Mouse (Mus musculus): ENCODE results near the gene Otulin.

The Otulin gene

DNA sequence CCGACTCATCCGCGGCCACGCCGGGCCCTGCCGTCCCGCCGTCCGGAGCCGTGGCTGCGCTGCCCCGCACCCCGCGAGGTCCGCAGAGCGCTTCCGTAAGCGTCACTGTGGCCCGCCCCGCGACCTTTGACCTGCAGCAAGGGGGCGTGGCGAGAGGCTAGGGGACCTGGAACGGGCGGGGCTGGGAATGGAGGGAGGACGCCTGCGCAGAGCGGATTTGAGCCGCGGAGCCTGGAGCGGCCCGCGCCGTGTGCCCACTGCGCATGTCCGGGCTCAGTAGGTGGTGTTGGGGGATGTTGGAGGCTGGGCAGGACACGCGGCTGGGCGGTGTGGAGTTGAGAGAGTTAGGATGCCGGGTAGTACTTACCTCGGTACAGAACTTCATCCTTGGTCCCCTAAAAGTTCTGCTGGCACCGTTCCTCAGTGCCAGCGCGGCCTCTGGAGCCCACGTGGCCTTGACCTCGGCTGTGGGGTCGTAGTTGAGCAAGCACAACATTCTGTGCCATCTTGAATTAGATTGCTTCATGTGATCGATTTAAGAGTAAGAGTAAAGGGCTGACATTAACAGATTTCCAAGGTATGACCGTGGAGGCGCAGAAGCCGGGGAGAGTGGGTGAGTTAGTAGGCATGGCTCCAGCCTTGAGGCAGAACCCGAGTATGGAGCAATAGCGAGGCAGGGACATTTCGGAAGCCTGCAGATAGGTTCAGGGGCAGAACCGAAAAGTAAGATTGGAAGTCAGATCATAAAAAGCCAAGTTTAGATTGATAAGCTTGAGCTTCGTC is at the start of gene Otulin:
Gene Otulin, minus strand, starts transcription at position 93 of the 783 bp plus-strand sequence.
- DNase-seq (ENCODE audit: low read depth, low spot score) = peak; percentile 97

- no peak for DNase-seq (ENCODE audit: low read depth, low spot score)
These were observed 48.0 kb upstream of the Otulin start for GRCm38 (mm10) chr15:27678511-27678910.

DNA sequence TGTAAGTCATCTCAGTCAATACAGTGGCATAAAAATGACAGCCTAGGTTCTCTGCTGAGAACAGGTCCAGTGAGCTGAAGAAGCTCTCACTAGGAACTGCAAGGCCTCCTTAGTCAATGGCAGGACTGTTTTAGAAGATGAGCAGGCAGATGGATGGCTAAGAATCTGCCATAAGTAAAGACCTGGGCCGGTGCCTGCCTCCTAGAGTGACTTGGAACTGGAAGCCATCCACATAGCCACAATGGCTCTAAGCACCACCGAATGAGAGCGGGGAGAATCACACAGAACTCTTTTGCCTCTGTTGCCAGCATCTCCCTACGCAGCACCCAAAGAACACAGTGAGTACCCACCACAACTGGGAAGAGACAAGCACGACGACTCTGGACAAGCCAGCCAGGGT is 47.3 kb upstream of the Otulin start:
- no peak for DNase-seq (ENCODE audit: low read depth, low spot score)

GRCm38 (mm10) chr15:27676211-27676610 is 45.7 kb upstream of the Otulin start:
- DNase-seq (ENCODE audit: low read depth, low spot score) = no peak

DNA sequence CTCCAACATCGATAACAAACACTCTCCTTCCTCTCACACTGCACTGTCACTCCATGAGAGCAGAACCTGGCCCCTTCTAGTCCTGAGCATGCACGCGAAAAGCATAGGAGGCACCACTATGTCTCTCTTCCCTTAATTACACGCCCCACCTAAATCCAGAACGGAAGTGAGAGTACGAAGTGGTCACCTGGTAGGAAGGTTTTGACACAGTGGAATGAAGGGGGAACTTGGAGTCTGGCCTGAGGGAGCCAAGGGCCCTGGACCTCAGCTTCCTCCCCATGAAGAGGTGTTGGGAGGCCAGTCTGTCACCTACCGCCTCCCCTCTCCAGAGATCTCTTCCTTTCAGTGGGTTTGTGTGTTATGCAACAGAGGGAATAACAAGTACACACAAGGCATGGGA is 44.6 kb upstream of the Otulin start:
- no peak for DNase-seq (ENCODE audit: low read depth, low spot score)

DNA sequence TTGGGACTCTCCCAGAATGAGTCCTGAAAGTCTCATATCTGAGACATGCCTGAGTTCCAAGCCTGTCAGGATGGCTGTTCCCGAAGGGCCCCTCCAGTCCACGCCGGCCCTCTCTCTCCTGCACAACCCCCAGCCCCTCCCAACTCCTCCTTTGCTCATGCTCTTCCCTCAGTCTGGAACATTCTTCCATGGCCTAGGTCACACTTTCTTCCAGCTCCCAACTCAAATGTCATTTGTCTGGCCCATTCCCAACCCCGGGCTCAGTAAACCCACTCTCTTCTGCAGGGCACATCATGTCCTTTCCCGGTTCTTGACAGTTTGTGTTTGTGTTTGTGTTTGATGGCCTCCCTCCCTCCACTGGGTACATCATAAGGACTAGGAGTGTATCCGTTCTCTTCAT is 43.5 kb upstream of the Otulin start:
- no peak for DNase-seq (ENCODE audit: low read depth, low spot score)

DNA sequence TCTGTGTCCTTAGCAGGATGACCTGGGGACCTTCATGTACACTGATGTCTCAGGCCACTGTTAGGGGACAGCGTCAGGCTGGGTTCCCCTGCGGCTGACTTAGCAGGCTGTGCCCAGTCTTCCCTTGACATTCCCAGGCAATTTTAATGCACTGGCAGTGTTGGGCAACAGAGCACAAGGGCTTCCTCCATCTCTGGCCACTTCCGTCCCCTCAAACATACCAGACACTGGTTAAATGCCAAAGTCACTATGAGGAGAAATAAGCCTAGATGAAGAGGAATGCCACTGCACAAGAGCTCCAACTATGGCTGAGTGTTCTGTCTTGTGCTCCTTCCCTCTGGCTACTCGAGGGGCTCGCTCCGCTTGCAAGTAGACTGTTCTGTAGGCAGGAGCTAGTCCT is 42.7 kb upstream of the Otulin start:
- no peak for DNase-seq (ENCODE audit: low read depth, low spot score)

GRCm38 (mm10) chr15:27672259-27672658 is 41.8 kb upstream of the Otulin start:
- DNase-seq (ENCODE audit: low read depth, low spot score) = no peak

DNA sequence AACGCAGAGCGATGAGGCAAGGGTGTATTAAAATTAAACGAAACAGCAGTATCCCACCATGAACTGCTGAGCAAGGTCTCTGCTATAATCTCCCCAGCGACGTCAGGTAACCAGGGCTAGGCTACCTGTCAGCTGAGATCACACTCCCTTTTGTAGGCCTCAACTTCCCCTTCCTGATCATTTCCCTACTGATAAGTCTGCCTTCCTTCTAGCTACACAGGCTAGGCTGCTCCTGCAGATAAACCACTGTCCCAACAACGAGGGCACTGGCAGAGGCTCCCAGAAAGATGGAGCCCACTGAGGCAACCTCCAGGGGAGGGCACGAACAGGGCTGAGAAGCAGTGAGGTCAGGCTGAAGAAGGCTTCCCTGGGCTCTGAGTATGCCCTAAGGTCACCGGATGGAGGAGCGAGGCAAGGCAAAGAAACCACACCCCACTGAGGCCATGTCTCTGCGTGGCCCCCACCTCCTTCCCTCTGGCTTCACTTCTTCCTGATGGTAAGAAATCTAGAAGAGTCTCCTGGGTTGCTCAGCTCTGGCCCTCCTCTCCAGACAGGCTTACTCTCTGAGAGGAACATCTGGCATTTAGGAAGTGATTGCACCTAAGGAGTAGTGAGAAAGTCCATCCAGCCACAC is 41.2 kb upstream of the Otulin start:
- no peak for DNase-seq (ENCODE audit: low read depth, low spot score)

DNA sequence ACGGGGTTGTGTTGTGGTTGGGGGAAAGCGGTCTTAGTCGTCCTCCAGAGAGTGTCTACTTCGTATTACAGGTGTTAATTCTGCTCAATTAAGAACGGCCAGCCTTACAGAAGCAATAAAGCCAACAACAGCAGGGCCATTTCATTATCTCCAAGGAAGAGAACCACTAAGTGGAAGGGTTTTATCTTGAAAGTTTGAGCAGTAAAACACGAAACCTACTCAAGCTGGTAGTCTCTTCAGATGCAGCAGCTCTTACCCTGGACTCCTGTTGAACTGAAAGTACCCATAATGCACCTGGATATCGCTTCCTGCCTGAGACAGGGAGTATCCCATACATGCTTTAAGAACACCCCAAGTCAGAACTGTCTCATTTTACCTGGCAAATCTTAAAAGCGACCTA is 40.2 kb upstream of the Otulin start:
- DNase-seq (ENCODE audit: low read depth, low spot score) = no peak

DNA sequence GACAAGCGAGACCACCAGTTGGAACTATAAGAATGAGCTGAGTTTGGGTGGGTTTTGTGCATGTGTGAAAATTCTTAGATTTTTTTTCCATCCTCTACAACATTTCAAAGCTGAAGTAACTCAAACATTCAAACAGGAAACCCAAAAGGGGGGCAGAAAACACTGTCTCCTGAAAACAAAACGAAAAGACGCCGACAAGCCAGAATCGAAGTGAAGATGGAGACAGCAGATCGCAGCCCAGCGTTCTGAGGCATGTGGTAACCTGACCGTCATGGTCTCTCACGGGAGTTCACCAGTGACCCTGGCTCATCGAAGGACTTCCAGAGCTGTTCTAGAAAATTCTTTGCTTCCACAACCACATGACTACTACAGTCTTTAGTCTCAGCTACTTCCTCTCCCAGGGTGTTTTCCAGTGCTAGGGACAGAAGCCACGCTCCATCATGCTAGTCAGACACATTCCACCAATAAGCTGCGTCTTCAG is 39.5 kb upstream of the Otulin start:
- no peak for DNase-seq (ENCODE audit: low read depth, low spot score)

DNA sequence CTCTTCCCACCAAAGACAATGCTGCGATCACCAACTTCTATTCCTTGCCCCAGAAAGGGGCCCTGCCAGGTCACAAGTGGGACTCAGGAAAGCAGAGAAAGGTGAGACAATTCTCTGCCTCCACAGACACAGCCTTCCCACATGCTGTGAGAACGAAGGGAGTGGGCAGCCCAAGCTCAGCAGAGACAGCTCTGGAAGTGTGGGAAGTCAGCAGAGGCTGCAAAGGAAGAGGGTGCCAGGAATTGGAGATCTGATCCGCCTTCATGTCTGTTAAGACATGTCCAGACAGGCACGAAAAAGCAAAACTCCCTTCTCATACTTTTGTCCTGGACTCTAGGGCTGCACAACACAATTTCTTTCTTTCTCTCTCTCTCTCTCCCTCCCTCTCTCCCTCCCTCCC is 38.8 kb upstream of the Otulin start:
- no peak for DNase-seq (ENCODE audit: low read depth, low spot score)

DNA sequence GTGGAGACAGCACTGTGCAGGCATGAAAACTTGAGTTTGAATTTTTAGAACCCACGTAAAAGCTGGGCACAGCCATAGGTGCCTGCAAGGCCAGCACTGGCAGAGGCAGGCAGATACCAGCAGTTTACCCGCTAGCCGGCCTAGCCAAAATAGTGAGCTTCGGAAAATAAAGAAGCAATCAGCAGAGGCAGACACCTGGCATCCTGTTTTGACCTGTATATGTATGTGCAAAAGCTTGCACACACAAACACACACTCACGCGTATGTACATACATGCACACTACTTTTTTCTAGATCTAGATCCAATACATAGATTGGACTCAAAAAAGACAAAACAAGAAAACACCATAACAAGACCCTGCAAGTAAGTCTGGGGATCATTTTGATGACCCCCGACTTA is 38.1 kb upstream of the Otulin start:
- DNase-seq (ENCODE audit: low read depth, low spot score) = no peak

- DNase-seq (ENCODE audit: low read depth, low spot score) = no peak
These were observed 37.5 kb upstream of the Otulin start for GRCm38 (mm10) chr15:27668001-27668461.

DNA sequence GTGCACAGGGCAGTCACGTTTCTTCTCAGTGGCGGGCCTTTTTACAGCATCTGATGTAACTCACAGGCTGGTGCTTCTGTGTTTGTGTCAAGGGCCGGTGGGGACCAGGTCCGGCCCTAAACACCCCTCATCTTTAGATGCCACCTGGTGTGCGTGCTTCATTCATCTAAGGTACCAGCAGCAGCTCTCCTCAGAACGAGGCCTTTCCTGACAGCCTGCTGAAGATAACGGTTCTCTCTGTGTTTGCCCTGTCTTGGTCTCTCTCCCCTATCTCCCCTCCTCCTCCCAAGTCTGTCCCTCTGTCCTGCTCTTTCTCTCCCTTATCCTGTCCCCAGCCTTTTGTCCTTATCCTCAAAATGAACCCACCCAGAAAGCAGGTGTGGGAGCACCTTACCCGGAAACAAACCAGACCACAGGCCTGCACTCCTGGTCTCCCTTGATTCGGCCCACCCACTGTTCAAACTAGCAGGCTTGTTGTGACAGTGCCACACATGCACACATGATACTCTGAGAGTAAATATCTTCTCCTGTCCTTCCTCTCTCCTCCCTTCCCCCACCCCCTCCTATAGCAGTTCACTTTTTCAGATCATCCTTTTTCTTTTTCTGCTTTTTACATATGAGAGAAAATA is 36.5 kb upstream of the Otulin start:
- DNase-seq (ENCODE audit: low read depth, low spot score) = no peak

GRCm38 (mm10) chr15:27665392-27665911 is 35.0 kb upstream of the Otulin start:
- DNase-seq (ENCODE audit: low read depth, low spot score) = peak; percentile 27

GRCm38 (mm10) chr15:27664126-27664525 is 33.6 kb upstream of the Otulin start:
- no peak for DNase-seq (ENCODE audit: low read depth, low spot score)

DNA sequence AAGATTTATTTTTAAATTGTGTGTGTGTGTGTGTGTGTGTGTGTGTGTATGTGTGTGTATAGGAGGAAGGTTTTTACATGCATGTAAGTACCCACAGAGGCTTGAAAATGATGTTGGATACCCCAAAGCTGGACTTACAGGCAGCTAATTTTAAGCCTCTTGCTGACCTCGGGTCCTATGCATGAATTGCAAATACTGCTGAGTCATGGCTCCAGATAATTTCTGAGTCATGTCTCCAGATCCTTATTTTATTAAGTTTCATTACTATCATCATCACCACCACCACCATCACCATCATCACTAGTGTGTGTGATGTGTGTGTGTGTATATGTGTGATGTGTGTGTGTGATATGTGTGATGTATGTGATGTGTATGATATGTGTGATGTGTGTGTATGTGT is 32.2 kb upstream of the Otulin start:
- DNase-seq (ENCODE audit: low read depth, low spot score) = no peak

DNA sequence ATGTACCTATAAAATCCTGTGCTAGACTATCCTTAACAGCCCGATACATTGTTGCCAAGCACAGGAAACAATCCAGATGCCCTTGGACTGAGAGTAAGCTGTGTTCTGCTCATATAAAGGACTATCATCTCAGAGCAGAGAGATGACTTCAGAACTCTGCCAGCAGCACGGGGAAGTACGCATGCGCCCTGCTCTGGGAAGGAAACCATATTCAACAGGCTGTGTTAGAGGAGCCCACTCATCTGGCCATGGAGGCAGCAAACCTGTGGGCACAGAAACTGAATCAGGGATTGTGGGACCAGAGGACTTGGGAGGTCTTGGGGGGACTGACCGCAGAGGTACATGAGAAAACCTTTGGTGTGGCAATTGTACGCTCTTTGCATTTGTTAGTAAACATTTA is 31.2 kb upstream of the Otulin start:
- no peak for DNase-seq (ENCODE audit: low read depth, low spot score)

DNA sequence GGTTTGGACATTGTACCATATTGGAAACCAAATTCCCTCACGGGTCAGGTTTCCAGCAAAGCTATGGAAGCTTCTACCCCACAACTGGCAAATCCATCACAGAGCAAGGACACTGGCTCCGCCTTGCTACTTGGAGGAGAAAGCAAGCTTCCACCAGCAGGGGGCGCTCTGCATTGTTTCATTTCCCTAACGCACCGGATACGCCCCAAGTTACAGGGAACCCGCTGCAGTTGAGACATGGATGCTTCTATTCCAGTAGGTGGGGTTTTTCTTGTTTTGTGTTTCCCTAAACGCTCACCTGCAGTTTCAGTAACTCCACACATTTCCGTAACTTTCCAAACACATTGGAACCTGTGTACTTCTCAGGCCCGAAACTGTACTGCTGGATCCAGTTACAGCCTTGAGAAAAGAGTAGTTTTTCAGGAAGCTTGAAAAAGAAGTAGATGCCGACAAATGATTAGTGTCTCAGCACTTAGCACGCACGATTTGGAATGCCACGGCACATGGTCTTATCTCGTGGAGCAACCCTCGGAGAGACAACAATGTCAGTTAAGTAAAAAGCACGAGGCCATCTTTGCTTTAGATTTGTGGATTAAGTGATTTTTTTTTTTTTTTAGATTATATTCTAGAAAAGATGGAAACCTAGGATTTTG is 29.2 kb upstream of the Otulin start:
- DNase-seq (ENCODE audit: low read depth, low spot score) = peak; percentile 71

DNA sequence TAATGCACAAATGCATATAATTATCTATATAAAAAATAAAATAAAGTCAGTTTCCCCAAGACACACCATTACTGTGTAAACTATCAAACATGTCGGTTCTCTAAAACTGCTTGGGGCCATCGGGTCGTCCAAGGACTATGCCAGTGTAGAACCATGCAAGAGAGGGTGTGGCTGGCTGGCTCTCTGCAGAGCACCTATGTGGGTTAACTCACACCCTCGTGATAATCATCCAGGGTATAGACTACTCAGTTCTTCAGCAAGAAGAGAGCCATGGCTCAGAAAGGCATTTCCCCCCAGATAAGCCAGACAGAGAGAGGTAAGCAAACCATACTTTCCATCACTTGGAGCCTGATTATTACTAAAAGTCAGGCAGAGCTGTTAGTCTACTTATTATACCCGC is 28.6 kb upstream of the Otulin start:
- DNase-seq (ENCODE audit: low read depth, low spot score) = no peak

DNA sequence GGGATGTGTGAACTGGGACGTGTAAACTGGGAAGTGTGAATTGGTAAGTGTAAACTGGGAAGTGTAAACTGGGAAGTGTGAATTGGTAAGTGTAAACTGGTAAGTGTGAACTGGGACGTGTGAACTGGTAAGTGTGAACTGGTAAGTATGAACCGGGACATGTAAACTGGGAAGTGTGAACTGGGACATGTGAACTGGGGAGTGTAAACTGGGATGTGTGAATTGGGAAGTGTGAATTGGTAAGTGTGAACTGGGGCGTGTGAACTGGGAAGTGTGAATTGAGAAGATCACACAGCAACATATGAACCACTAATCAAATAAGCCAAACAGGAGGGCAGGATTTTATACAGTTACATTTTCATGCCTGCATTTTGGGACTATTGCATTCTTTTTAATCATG is 27.9 kb upstream of the Otulin start:
- no peak for DNase-seq (ENCODE audit: low read depth, low spot score)
